Mouse (Mus musculus): ENCODE results near the gene E4f1.
A peak's percentile ranks its signal among the peaks of the same experiment; 100 is the strongest.

The E4f1 gene

GRCm38 (mm10) chr17:24416051-24416652 is 54.0 kb downstream of the E4f1 start:
- no peak for DNase-seq (ENCODE audit: low spot score in 2 of 2)

GRCm38 (mm10) chr17:24415011-24415410 is 55.1 kb downstream of the E4f1 start:
- DNase-seq (ENCODE audit: low spot score in 2 of 2), result no peak

- DNase-seq (ENCODE audit: low spot score in 2 of 2), result peak; percentile 87 to 95
These were observed 55.7 kb downstream of the E4f1 start, which contains the start of gene Rnps1 for GRCm38 (mm10) chr17:24414230-24414976. TSS of gene Rnps1 (plus strand) at chr17:24414565.

GRCm38 (mm10) chr17:24413557-24414211 is 56.4 kb downstream of the E4f1 start:
- DNase-seq (ENCODE audit: low spot score in 2 of 2), result no peak

GRCm38 (mm10) chr17:24407116-24407803 is 62.9 kb downstream of the E4f1 start:
- no peak for DNase-seq (ENCODE audit: low spot score in 2 of 2)

GRCm38 (mm10) chr17:24402371-24402770 is 67.7 kb downstream of the E4f1 start:
- DNase-seq (ENCODE audit: low spot score in 2 of 2), result no peak

GRCm38 (mm10) chr17:24394456-24394855 is 75.7 kb downstream of the E4f1 start:
- no peak for DNase-seq (ENCODE audit: low spot score in 2 of 2)
